Mouse (Mus musculus) embryonic facial prominence, embryonic 13.5 days (tissue): ENCODE data around the gene Spdye4a. TPM values are rescaled to one million over a fixed set of nuclear protein-coding genes. Genes with fewer than 3 reads are reported as not detected.

Source experiments
- ATAC-seq: fragments of 200-750 bp; cut with Nextera tagmentation; 2 replicates; pipeline ENCODE4 v1.8.0; 2017; ENCODE audit warnings: low read depth; ENCODE audit not compliant: insufficient number of reproducible peaks, insufficient read depth, low FRiP score, low TSS enrichment
- H3K27ac ChIP-seq: fragments of 300-500 bp; sonication (generic); 2 replicates; pipeline ENCODE4 v1.5.1; 2015; ENCODE audit warnings: moderate library complexity, mild to moderate bottlenecking, inconsistent platforms
- H3K27me3 ChIP-seq: fragments of 300-500 bp; sonication (generic); 2 replicates; pipeline ENCODE4 v1.6.1; 2015; ENCODE audit warnings: mild to moderate bottlenecking, inconsistent platforms
- H3K36me3 ChIP-seq: fragments of 300-500 bp; sonication (generic); 2 replicates; pipeline ENCODE4 v1.6.1; 2015; ENCODE audit warnings: mild to moderate bottlenecking, inconsistent platforms
- H3K4me1 ChIP-seq: fragments of 300-500 bp; sonication (generic); 2 replicates; pipeline ENCODE4 v1.6.1; 2015; ENCODE audit warnings: inconsistent platforms
- H3K4me2 ChIP-seq: fragments of 300-500 bp; sonication (generic); 2 replicates; pipeline ENCODE4 v1.6.1; 2015; ENCODE audit warnings: moderate library complexity, mild to moderate bottlenecking, inconsistent platforms
- H3K4me3 ChIP-seq: fragments of 300-500 bp; sonication (generic); 2 replicates; pipeline ENCODE4 v1.5.1; 2015; ENCODE audit warnings: mild to moderate bottlenecking, inconsistent platforms
- H3K9ac ChIP-seq: fragments of 300-500 bp; sonication (generic); 2 replicates; pipeline ENCODE4 v1.6.1; 2015; ENCODE audit warnings: mild to moderate bottlenecking, inconsistent platforms
- H3K9me3 ChIP-seq: fragments of 300-500 bp; sonication (generic); 2 replicates; pipeline ENCODE4 v1.6.1; 2016; ENCODE audit warnings: inconsistent platforms
- WGBS: fragments of 180-500 bp; shearing (Covaris S2); methylation state at CpG from one replicate; pipeline ENCODE4 v1.1.7; 2015; ENCODE audit warnings: mixed read lengths; 5-methylcytosine and 5-hydroxymethylcytosine counted together
- polyA plus RNA-seq: library from polyadenylated mRNA; unstranded; fragments of >200 nt; fragmentation: Nextera tagmentation; extraction: Ambion mirVana; gene quantifications from 2 replicates; pipeline ENCODE4 v1.2.1, GENCODE M21; 2015

Spdye4a gene
- polyA plus RNA-seq: not detected in 2 replicates

DNA sequence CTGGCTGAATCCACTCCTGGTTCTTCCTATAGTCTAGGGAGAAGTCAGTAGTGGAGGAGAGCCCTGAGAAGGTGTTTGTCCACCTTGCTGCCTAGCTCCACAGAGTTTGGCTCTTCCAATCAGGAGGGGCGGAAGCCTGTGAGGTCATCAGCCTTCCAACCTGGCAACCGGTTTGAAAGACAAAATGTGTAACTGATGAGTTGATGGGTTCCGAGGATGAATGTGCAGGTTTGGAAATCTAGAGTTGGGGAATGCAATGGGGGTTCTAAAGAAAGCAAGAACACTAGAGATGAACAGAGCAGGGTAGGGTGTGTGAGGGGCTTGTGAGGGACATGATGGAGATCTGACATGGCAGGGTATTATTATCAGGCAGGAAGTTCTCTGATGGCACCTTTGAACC lies at the start of gene Spdye4a:
Gene Spdye4a (minus strand): TSS at position 101 of the 400 bp plus-strand sequence.
- Histone ChIP-seq H3K27me3 (no peaks in the 10 kb centered on the region), H3K4me1 (no peaks in the 10 kb centered on the region), H3K27ac (no peak within 1 kb of the TSS), H3K4me3 (no peak within 1 kb of the TSS), H3K36me3 (no peaks in the 10 kb centered on the region), H3K4me2 (no peak within 1 kb of the TSS), H3K9ac (no peak within 1 kb of the TSS), H3K9me3 (peaks cover 9% of the 10 kb centered on the region)
- WGBS: 89% methylated on average over 3 of the region's 3 CpGs
- no peak for ATAC-seq

DNA sequence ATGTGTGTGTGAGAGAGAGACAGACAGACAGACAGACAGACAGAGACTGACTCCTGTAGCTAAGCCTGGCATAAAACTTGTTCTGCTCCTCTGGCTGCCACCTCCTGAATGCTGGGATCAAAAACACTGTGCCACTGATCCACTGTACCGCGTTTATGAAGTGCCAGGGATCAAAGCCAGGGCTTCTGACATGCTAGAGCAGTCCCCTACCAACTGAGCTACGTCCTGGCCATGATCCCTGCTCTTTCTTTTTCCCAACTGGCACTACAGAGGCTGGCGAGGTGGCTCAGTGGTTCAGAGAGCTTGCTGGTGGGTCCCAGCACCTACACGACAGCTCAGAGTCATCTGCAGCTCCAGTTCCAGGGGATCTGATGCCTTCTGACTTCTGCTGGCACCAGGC lies 49.1 kb upstream of the Spdye4a start:
- peaks cover 34% of the 10 kb centered on the region for H3K27me3 ChIP-seq
- no peak for ATAC-seq

GRCm38 (mm10) chr5:143272540-143273330 lies 46.0 kb upstream of the Spdye4a start:
- no peak overlapping the region for H3K4me2 ChIP-seq
- peaks cover 19% of the 10 kb centered on the region for H3K27me3 ChIP-seq
- 76% methylated on average over 16 of the region's 16 CpGs for WGBS
- no peak overlapping the region for H3K4me3 ChIP-seq
- no peak overlapping the region for H3K9ac ChIP-seq
- ATAC-seq: peak; percentile 18; the same call in 1 of the 2 replicates
- H3K9me3 ChIP-seq: no peaks in the 10 kb centered on the region
- H3K4me1 ChIP-seq: peaks cover 27% of the 10 kb centered on the region
- no peaks in the 10 kb centered on the region for H3K36me3 ChIP-seq
- no peak overlapping the region for H3K27ac ChIP-seq

More for the DNA sequence above, 49.1 kb upstream of the Spdye4a start:
- Histone ChIP-seq H3K9me3 (no peaks in the 10 kb centered on the region), H3K9ac (no peak overlapping the region), H3K4me2 (no peak overlapping the region), H3K27ac (no peak overlapping the region), H3K4me3 (no peak overlapping the region), H3K4me1 (peaks cover 8% of the 10 kb centered on the region), H3K36me3 (no peaks in the 10 kb centered on the region)
- 48% methylated on average over 5 of the region's 5 CpGs for WGBS

- Histone ChIP-seq H3K36me3 (no peaks in the 10 kb centered on the region), H3K4me3 (no peak overlapping the region), H3K27me3 (peaks cover 13% of the 10 kb centered on the region), H3K9me3 (no peaks in the 10 kb centered on the region), H3K4me2 (no peak overlapping the region), H3K4me1 (peaks cover 27% of the 10 kb centered on the region), H3K9ac (no peak overlapping the region), H3K27ac (no peak overlapping the region)
- no peak for ATAC-seq
- WGBS: 61% methylated on average over 3 of the region's 3 CpGs
Measured at GRCm38 (mm10) chr5:143272108-143272507, 45.4 kb upstream of the Spdye4a start.

GRCm38 (mm10) chr5:143271642-143272041 lies 45.0 kb upstream of the Spdye4a start:
- Histone ChIP-seq H3K27ac (no peak overlapping the region), H3K36me3 (no peaks in the 10 kb centered on the region), H3K4me1 (peaks cover 27% of the 10 kb centered on the region), H3K27me3 (peaks cover 10% of the 10 kb centered on the region), H3K4me3 (no peak overlapping the region), H3K9ac (no peak overlapping the region), H3K9me3 (no peaks in the 10 kb centered on the region), H3K4me2 (no peak overlapping the region)
- ATAC-seq: no peak
- 80% methylated on average over 6 of the region's 6 CpGs for WGBS

DNA sequence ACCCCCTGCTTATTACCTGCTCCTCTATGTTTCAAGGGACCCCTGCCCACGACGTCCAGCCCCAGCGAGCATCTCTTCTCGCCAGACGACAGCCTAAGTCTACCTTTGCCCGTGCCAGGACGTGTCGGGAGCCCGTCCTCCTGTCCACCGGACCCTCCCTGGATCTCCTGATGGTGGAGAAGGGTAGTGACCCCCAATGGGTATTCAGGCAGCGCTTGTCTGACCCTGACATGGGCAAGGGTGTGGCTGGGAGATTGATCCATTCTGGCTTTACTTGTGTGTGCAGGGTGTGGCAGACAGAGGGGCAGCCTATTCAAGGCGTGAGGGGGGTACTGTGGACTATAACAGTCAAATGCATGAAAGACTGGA lies 43.4 kb upstream of the Spdye4a start:
- Histone ChIP-seq H3K9ac (peak overlapping the region; percentile 92), H3K9me3 (no peaks in the 10 kb centered on the region), H3K27me3 (no peaks in the 10 kb centered on the region), H3K27ac (no peak overlapping the region; the same call in 1 of the 2 replicates), H3K4me1 (peaks cover 27% of the 10 kb centered on the region), H3K36me3 (peaks cover under 1% of the 10 kb centered on the region; the same call in 1 of the 2 replicates), H3K4me3 (peak overlapping the region; percentile 82), H3K4me2 (peak overlapping the region; percentile 86)
- 6% methylated on average over 12 of the region's 12 CpGs for WGBS
- no peak for ATAC-seq

GRCm38 (mm10) chr5:143269363-143270150 lies 42.9 kb upstream of the Spdye4a start, which contains the start of gene Zfp316:
Gene Zfp316 (minus strand): TSS chr5:143270022.
- Histone ChIP-seq H3K27me3 (no peaks in the 10 kb centered on the region), H3K27ac (peak within 1 kb of the TSS; percentile 71), H3K4me1 (peaks cover 27% of the 10 kb centered on the region), H3K36me3 (peaks cover 6% of the 10 kb centered on the region), H3K9ac (peak within 1 kb of the TSS; percentile 92), H3K9me3 (no peaks in the 10 kb centered on the region), H3K4me2 (peak within 1 kb of the TSS; percentile 86), H3K4me3 (peak within 1 kb of the TSS; percentile 82)
- WGBS: 1% methylated on average over 75 of the region's 79 CpGs
- peak; percentile 65 for ATAC-seq

DNA sequence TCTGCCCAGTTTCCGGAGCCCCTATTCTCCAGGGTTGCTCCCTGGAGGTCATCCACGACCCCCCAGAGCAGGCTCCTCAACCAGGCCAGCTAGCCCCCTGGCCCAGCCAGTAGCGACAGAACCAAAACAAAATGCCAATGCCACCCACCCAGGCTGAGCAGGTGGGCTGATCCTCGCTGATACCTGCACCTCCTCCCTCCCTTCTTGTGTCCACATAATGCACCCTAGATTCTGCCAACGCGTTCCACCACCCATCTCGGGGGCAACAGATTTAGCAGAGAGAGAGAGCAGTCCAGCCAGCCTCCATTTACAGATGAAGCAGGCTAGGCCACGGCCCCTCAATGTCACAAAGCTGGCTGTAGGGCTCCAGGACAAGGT lies 42.3 kb upstream of the Spdye4a start:
- Histone ChIP-seq H3K9ac (peak overlapping the region; percentile 92), H3K4me1 (peaks cover 27% of the 10 kb centered on the region), H3K27me3 (no peaks in the 10 kb centered on the region), H3K27ac (peak overlapping the region; percentile 14; the same call in 1 of the 2 replicates), H3K4me2 (peak overlapping the region; percentile 86), H3K9me3 (no peaks in the 10 kb centered on the region), H3K36me3 (peaks cover 12% of the 10 kb centered on the region), H3K4me3 (peak overlapping the region; percentile 82)
- WGBS: 27% methylated on average over 8 of the region's 8 CpGs
- ATAC-seq: no peak

DNA sequence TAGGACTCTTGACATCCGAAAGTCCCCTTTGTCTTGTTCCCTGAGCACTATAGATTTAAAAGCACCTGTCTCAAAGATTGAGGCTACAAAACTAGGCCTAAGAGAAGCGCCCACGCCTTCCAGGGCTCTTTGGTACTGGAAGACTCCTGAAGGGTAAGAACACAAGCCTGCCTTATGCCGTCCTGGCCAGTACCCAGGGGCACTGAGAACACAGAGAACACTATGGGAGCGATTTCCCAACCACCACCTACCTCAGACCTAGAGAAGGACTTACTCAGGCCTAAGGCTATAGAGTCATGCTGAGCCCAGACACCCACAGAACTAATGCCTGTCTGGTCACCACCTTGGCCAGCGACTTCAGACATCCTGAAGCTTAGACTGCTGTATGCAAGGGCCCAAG lies 40.1 kb upstream of the Spdye4a start:
- H3K4me1 ChIP-seq: peaks cover 24% of the 10 kb centered on the region
- no peak for ATAC-seq
- no peak overlapping the region for H3K4me3 ChIP-seq
- H3K9ac ChIP-seq: no peak overlapping the region
- no peaks in the 10 kb centered on the region for H3K9me3 ChIP-seq
- 82% methylated on average over 6 of the region's 6 CpGs for WGBS
- H3K36me3 ChIP-seq: peaks cover 34% of the 10 kb centered on the region
- H3K4me2 ChIP-seq: no peak overlapping the region
- H3K27me3 ChIP-seq: no peaks in the 10 kb centered on the region
- no peak overlapping the region for H3K27ac ChIP-seq

DNA sequence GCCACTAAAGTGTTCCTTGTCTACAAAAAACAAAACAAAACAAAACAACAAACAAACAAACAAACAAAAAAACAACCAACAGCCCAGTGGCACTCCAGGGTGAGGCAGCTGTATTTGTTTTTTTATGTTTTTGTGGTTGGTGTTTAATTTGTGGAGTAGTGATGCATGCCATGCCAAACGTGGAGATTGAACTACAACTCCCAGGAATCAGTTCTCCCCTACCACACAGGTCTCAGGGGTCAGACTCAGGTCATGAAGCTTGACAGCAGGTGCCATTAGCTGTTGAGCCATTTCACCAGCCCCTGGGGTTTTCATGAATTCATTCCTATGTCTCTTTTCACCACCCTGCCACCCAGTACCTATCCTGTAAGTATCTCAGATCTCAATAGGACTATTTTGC lies 38.7 kb upstream of the Spdye4a start:
- H3K9me3 ChIP-seq: no peaks in the 10 kb centered on the region
- H3K9ac ChIP-seq: no peak overlapping the region
- no peak for ATAC-seq
- peaks cover 47% of the 10 kb centered on the region for H3K36me3 ChIP-seq
- H3K27me3 ChIP-seq: no peaks in the 10 kb centered on the region
- WGBS: 50% methylated on average over 1 of the region's 1 CpGs
- no peak overlapping the region for H3K4me2 ChIP-seq
- no peak overlapping the region for H3K27ac ChIP-seq
- H3K4me3 ChIP-seq: no peak overlapping the region
- peaks cover 15% of the 10 kb centered on the region for H3K4me1 ChIP-seq

DNA sequence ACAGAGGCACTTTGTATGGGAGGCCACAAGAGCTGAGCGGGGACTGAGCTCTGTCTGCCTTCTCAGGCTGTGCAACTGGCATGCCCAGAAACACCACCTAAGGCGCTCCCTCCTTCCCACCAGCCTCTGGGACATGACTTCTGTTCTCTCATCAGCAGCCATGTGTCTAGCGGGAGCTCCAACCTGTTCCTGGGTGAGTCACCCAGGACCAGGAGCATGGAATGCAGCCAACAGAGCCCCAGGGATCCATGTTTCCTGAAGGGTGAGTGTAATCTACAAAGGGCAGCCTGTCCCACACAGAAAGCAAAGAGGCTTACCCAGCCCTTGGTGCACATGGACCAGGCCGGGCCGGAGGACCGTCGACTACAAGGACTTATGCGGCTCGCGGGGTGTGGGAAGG lies 38.0 kb upstream of the Spdye4a start:
- 93% methylated on average over 10 of the region's 10 CpGs for WGBS
- peaks cover 53% of the 10 kb centered on the region for H3K36me3 ChIP-seq
- no peak for ATAC-seq
- no peak overlapping the region for H3K4me3 ChIP-seq
- H3K27me3 ChIP-seq: no peaks in the 10 kb centered on the region
- H3K9me3 ChIP-seq: no peaks in the 10 kb centered on the region
- no peak overlapping the region for H3K9ac ChIP-seq
- H3K4me2 ChIP-seq: no peak overlapping the region
- peaks cover 11% of the 10 kb centered on the region for H3K4me1 ChIP-seq
- H3K27ac ChIP-seq: no peak overlapping the region
